Mouse (Mus musculus) granulocyte monocyte progenitor cell, adult 5-6 weeks (primary cell): Measurements from ENCODE around the gene Dhps. TPM values are rescaled to one million over a fixed set of nuclear protein-coding genes. Genes with fewer than 3 reads are reported as not detected.

Experiments used
- ATAC-seq: replicated peaks from 2 replicates; pipeline ENCODE4 v1.8.0; 2016; ENCODE audit warnings: mild to moderate bottlenecking, moderate TSS enrichment, inconsistent platforms; ENCODE audit not compliant: poor library complexity, severe bottlenecking
- total RNA-seq, 2 experiments: library from RNA; stranded (forward) in 1 of 2; stranded (reverse) in 1 of 2; fragments of 200-712, 200-1000 nt in 1 of 2; fragments of >200 nt in 1 of 2; fragmentation: Nextera tagmentation in 1 of 2; gene quantifications; 2 replicates each; pipeline ENCODE4 v1.2.3; 2014 to 2017

Gene Dhps
- total RNA-seq (2014; fragmentation: Nextera tagmentation) = 42.0 and 66.5 TPM in 2 replicates
- total RNA-seq (2017) = 19.6 and 30.1 TPM in 2 replicates

DNA sequence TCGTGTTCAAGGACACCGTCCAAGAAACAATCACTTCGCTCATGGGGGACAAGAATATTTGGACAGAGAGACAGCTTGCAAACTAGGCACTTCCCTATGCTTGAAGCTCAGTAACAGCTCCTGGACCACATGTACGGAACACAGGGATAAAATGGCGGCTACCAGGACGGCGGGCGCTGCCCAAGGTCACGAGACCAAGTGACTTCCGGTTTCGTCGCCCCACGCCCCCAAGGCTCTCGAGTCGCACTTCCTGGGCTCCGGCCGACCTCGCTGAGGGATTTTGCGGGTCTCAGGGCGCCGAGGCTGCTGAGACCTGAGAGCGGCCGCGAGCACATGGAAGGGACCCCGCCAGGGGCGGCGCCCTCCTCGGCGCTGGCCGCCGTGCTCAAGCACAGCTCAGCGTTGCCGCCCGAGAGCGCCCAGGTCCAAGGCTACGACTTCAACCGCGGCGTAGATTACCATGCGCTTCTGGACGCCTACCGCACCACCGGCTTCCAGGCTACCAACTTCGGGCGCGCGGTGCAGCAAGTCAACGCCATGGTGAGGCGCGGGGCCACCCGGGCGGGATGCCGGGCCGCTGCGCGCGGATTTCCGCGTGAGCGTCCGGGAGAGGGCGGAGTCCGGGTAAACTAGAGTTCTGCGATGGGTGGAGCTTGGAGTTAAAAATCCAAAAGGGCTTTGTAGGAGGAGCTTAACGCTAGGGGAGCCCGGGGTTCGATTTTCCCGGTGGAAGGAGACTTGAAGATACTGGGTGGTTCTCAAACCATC is at the start of gene Dhps:
Gene Dhps, plus strand, starts transcription at position 244 of the 768 bp plus-strand sequence.
- ATAC-seq = peak; percentile 87

- no peak for ATAC-seq
Measured at GRCm38 (mm10) chr8:85023846-85024245, 47.7 kb upstream of the Dhps start.

DNA sequence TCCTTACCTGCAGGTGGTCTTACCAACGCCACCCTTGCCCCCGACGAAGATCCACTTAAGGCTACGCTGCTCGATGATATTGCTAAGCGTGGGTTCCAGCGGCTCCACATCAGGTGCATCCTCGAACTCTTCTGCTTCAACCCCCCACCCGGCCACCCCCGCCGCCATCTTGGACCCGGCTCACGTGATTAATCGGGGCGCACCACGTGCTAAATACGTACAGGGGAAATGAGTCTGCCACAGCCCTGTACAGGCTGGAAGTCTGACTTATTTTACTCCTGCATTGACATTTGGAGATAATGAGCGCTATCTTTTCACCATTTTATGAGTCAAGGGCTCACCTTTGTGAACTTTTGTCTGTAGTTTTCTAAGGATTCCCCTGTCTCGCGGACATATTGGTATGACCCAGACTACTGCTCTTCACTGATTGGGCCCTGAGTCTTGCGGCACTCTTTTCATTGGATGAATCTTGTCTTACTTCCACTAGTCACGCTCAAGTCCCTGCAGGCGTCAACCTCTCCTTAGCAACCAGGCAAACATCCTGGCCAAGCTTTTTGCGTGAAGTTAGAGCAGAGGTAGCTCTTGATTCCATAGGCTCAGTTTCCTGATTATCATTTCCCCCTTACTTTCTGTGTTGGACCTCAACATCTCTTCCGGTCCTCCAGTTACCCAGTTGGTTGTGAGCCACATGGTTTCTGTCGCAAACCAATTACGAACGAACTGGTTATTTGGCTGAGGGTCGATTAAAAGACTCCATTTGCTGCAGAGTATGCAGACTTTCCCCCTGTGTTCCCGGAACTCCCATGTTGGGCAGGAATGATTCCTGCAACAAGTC is 46.2 kb upstream of the Dhps start, which contains the start of gene Asna1:
Gene Asna1, minus strand, starts transcription at position 184 of the 835 bp plus-strand sequence.
- ATAC-seq = peak; percentile 77

DNA sequence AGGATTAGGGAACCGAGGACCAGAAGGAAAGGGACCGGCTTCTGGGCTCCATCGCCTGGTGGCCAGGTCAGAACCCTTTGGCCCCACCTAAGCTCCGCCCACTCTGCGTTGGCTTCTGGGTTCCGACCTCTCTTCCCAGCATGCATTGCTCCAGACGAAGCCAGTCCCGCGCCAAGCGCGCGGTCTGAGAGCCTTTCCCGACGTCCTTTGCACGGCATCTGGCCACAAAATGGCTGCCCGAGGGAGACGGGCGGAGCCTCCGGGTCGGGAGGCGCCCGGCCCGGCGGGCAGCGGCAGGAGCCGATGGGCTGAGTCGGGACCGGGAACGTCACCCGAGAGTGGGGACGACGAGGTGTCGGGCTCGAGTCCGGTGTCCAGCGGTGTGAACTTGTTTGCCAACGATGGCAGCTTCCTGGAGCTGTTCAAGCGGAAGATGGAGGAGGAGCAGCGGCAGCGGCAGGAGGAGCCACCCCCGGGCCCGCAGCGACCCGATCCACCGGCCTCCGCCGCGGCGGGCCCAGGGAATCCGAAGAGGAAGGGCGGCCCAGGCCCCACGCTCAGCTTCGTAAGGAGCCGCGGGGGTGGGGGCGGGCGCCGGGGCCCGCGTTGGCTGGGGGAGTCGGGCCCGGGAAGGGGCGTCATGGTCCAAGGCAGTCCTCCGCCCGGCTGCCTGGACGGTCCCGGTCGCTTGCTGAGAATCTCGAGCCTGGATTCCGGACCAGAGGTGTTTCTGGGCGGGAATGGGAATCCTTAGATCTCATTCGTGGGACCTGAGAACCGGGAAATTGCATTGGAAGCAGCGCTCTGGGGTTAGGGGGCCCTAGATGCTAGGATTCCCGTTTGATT is 44.7 kb upstream of the Dhps start, which contains the start of gene Trir:
Gene Trir, plus strand, starts transcription at position 154 of the 846 bp plus-strand sequence.
- ATAC-seq = peak; percentile 77

- ATAC-seq = no peak
Measured at GRCm38 (mm10) chr8:85027516-85027855, 44.1 kb upstream of the Dhps start.

- ATAC-seq = no peak
Measured at GRCm38 (mm10) chr8:85027922-85028321, 43.6 kb upstream of the Dhps start.

GRCm38 (mm10) chr8:85029271-85029670 is 42.3 kb upstream of the Dhps start:
- ATAC-seq = no peak

- no peak for ATAC-seq
Measured at GRCm38 (mm10) chr8:85032622-85033311, 38.8 kb upstream of the Dhps start.

DNA sequence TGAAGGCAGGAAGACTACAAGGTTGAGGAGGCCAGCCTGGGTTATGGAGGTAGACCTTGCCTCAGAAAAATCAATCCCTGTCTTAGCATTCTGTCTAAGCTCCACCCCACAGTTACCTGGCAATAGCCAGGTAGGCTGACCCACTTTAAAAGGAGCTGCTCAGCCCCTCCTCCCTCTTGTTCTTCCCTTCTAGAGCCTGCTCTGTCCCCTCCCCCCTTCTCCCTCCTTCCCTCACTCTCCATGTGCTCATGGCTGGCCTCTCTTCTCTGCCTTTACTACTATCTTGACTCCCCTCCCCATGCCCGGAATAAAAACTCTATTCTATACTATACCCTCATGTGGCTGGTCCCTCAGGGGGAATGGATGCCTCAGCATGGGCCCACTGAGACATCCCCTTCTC is 37.7 kb upstream of the Dhps start:
- no peak for ATAC-seq

DNA sequence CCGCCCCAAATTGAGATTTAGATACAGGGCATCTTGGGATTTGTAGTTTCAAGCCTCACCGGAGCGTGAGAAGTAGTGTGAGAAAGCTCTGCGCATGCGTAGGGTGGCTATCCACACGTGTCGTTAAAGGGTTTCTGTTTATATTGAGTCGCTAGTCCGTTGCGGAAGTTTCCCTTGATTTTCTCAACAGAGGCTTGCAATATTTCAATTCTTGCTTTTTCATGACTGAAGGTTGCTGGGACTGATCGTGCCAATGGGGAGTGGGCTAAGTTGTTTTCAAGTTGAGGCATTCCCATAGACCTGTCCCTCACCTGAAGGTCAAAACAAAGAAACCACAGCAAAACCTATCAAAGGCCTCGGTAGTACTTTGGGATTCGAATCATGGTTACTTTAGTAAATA is 36.8 kb upstream of the Dhps start:
- ATAC-seq = peak; percentile 26

DNA sequence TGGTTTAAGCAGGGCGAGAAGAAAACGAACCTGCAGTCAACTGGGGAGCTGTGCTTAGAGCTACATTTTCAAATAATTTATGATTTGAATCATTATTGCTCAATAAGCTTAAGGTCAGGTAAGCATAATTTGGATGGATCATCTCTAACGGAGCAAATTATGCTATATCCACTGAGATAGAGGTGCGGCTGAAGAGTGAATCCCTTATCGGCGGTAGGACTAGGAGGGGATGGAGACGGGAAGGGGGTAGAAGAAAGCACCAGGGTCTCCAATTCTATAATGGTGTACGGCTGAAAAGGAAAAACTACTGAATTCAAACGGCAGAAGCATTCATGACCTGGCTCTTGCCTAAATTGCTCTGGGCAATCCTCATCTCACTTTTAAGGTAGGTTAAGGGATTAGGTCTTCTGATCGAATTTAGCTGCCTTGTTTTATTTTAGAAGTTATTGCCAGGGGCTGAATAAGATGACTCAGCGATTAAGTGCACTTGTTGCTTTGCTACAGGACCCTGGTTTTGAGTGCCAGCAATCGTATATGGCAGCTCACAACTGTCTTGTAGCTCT is 36.3 kb upstream of the Dhps start:
- ATAC-seq = no peak

DNA sequence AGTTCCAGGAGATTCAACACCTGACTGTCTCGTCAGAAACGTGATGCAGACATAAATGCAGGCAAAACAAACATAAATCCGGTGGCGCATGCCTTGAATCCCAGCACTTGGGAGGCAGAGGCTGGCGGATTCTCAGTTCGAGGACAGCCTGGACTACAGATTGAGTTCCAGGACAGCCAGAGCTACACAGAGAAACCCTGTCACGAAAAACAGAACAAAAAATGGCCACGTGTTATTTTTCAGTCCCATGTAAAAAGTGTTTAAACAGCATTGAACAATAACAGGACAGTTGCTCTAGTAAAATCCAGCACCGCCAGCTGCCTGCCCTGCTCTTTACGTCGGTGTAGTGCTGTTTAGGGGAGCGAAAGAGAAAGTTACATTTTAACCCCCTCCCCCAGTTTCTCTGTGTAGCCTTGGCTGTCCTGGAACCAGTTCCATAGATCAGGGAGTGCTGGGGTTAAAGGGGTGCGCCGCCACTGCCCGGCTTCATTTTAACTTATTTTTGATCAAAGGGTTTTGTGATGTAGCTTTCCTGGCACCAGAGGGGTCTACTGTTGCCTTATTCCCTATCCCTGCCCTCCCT is 35.7 kb upstream of the Dhps start:
- ATAC-seq = no peak

DNA sequence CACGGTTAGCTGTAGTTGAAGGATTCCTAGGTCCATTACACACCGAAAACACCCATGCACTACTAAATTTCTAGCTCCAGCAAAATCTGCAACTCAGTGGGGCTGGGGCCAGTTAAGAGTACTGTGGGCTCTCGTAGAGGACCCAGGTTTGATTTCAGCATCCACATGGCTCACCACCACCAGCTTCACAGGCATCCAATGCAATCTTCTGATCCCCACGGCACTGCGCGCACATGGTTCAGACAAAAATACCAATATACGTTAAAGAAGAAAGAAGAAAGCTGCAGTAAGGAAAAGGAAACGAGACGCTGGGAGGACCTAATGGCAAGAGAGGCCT is 35.2 kb upstream of the Dhps start:
- no peak for ATAC-seq

GRCm38 (mm10) chr8:85036718-85037365 is 34.7 kb upstream of the Dhps start, which contains the start of gene Tnpo2:
Gene Tnpo2 (plus strand): TSS chr8:85036915.
- ATAC-seq = peak; percentile 68

- ATAC-seq = peak; percentile 24
Measured at GRCm38 (mm10) chr8:85037366-85037680, 34.2 kb upstream of the Dhps start.

DNA sequence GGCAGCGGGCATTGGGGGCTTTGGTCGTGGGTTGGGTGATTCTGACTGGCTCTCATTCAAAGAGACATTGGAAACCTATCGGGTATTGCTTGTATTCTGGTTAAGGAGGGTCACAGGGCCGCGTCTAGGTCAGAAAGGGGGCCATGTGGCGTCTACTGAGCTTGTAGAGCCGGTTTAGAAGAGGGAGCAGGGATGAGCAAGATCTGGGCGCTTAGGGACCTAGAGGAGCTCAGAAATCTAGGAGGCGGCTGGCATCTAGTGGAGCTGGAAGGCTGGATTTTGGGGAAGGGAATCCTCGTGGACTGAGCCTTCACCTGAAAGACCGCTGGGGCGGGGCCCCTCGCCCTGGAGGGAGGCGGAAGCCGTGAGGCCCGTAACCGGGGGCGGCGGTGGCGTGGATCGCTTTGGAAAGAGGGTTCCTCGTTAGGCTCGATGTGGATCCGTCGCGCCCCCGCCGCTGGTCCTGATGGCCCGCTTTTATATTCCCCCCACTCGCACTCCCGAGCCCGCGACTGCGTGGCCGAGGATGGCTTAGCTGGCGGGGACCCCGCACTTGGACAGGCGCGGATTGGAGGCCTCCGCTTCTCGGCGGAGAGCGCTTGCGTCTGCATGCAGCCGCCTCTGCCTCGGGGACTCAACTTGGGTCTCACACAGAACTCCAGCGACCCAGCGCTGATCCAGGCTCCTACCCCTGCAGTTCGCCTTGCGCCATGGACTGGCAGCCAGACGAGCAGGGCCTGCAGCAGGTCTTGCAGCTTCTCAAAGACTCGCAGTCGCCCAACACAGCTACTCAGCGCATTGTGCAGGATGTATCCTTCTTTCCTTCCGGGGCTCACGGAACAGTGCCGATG is 33.7 kb upstream of the Dhps start:
- peak; percentile 39 for ATAC-seq

DNA sequence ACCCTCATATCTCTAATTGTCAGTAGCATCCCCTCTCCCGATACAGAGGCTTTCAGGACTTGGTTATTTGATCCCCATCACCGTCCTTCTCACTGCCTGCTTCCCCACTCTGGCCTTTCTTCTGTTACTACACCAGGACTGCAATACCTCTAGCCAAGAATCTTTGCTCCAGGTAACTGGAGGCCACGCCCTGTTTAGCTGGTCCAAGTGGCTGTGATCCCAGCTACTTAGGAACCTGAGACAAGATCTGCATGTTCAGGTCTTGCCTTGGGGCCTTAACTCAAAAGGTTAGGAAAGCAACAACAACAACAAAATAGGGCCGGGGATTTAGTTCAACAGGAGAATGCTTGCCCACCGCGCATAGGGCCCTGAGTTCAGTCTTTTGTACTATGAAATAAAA is 27.9 kb upstream of the Dhps start:
- ATAC-seq = no peak

- no peak for ATAC-seq
Measured at GRCm38 (mm10) chr8:85057367-85057766, 14.2 kb upstream of the Dhps start.
